Comparison of ENCODE assay signal across 31 mouse cellular contexts in the genomic region with DNA sequence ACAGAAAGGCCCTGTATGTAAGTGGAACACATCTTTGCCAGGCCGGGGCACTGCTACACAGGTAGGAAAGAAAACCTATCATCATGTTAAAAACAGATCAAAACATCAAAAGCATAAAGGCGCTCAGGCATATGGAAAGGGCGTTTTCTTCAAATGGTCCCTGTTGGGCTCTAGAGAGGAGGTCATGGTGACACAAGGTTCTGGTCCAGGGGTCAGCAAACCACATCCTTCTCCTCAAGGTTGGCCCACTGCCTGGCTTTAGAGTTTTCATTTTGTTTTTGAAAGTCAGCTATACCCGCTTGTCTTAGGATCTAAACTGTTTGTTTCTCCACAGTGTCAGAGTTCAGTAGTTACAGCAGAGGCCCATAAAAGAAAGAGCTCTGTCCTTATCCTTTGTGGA. TPM values are rescaled to one million over a fixed set of nuclear protein-coding genes. Genes with fewer than 3 reads are reported as not detected.
A peak's percentile ranks its signal among the peaks of the same experiment; 100 is the strongest.
DNase-seq lines count a peak whose midpoint lies in the region; ATAC-seq lines count a peak whose summit lies in the region.
"Had no signal": no experiment of that assay in that cellular context is flagged by ENCODE, and none has a peak within 500 bp of the region (broad histone marks: within the 10 kb centered on the region; RNA-seq: fewer than 3 reads in every experiment).

No protein-coding gene starts in this region.

- no peaks in the 10 kb centered on the region for H3K9me3 ChIP-seq in heart, embryonic 13.5 days
- H3K9me3 ChIP-seq: embryonic facial prominence, embryonic 10.5 days; embryonic facial prominence, embryonic 15.5 days; heart, embryonic 10.5 days; liver, embryonic 12.5 days; midbrain, embryonic 12.5 days had no signal

- H3K4me3 ChIP-seq in heart, embryonic 13.5 days = no peak overlapping the region
- H3K4me3 ChIP-seq: embryonic facial prominence, embryonic 10.5 days; embryonic facial prominence, embryonic 15.5 days; heart, embryonic 10.5 days; liver, embryonic 12.5 days; midbrain, embryonic 12.5 days had no signal

- 79% methylated on average over 4 of the region's 4 CpGs for WGBS in heart, embryonic 13.5 days

- H3K9ac ChIP-seq in heart, embryonic 13.5 days = no peak overlapping the region
- H3K9ac ChIP-seq: embryonic facial prominence, embryonic 15.5 days; hindbrain, embryonic 14.5 days; liver, embryonic 12.5 days; liver, postnatal 0 days; midbrain, embryonic 12.5 days had no signal

- no peak for ATAC-seq in heart, embryonic 13.5 days (ENCODE audit: extremely low read depth, insufficient number of reproducible peaks, low FRiP score, low TSS enrichment)
- ATAC-seq: activated CD4-positive, CD25-positive, alpha-beta regulatory T cell, adult 4 months; CD4-positive, CD25-positive, alpha-beta regulatory T cell, adult 4 months; forebrain, embryonic 14.5 days; liver, embryonic 12.5 days; liver, postnatal 0 days had no signal

- H3K4me2 ChIP-seq in heart, embryonic 13.5 days = no peak overlapping the region
- H3K4me2 ChIP-seq: embryonic facial prominence, embryonic 15.5 days; hindbrain, embryonic 14.5 days; liver, embryonic 12.5 days; midbrain, embryonic 12.5 days had no signal

- peak overlapping the region; percentile 17; the same call in 1 of the 2 replicates for H3K27ac ChIP-seq in heart, embryonic 13.5 days (replicated peaks)
- H3K27ac ChIP-seq: embryonic facial prominence, embryonic 10.5 days; embryonic facial prominence, embryonic 15.5 days; heart, embryonic 10.5 days; hindbrain, embryonic 14.5 days; liver, embryonic 12.5 days; midbrain, embryonic 12.5 days had no signal

- H3K36me3 ChIP-seq in heart, embryonic 13.5 days = peaks cover 35% of the 10 kb centered on the region
- H3K36me3 ChIP-seq in splenic B cell, adult 2 months (ENCODE audit: control insufficient read depth, insufficient read depth, low read length, poor library complexity, severe bottlenecking) = no peaks in the 10 kb centered on the region
- H3K36me3 ChIP-seq: embryonic facial prominence, embryonic 15.5 days; liver, embryonic 12.5 days had no signal

- H3K27me3 ChIP-seq in heart, embryonic 13.5 days (replicated peaks) = no peaks in the 10 kb centered on the region
- H3K27me3 ChIP-seq in splenic B cell, adult 2 months (ENCODE audit: control insufficient read depth, insufficient read depth, low read length, poor library complexity, severe bottlenecking) = no peaks in the 10 kb centered on the region
- H3K27me3 ChIP-seq: embryonic facial prominence, embryonic 15.5 days; liver, embryonic 12.5 days; midbrain, embryonic 12.5 days had no signal

- no peak for DNase-seq in heart, postnatal 10 days
- peak; percentile 58 for DNase-seq in kidney, postnatal 14 days
- DNase-seq in kidney, adult 11 months = no peak
- peak; percentile 55 to 58 for DNase-seq in spleen, postnatal 36 days (ENCODE audit: low spot score in 2 of 2)
- DNase-seq in spleen, postnatal 4 days (ENCODE audit: low spot score in 2 of 2) = no peak
- DNase-seq in splenic B cell, adult 2 months (ENCODE audit: low read depth, low spot score) = peak; percentile 71
- no peak for DNase-seq in ovary, adult 18-20 months (ENCODE audit: low spot score)
- DNase-seq: adrenal gland, adult 8-10 months; cerebellum, adult 8-10 months; cerebellum, postnatal 25 days; gastrocnemius, postnatal 14 days; layer of hippocampus, postnatal 36 days; left cerebral cortex, postnatal 4 days; liver, postnatal 0 days; lung, postnatal 36 days; right cerebral cortex, adult 18-20 months; thymus, adult 2 months; thymus, postnatal 36 days had no signal

- intact Hi-C loops in heart, postnatal 10 days (cut with DNase I) = no loop called here

- peaks cover 24% of the 10 kb centered on the region for H3K4me1 ChIP-seq in heart, embryonic 13.5 days
- H3K4me1 ChIP-seq: liver, embryonic 12.5 days had no signal

RNA-seq across cellular contexts. Expression of a gene that starts 27.2 kb away (rescaled TPM):
- 108 and 118 TPM in 2 replicates for polyA plus RNA-seq in heart, embryonic 13.5 days (2015; fragmentation: Nextera tagmentation; extraction: Ambion mirVana)
- total RNA-seq in heart, postnatal 10 days (2021) = 10 to 100 TPM; 30.2 to 34.0 TPM
- total RNA-seq: granulocyte monocyte progenitor cell, adult 5-6 weeks; hematopoietic stem cell, adult 5-6 weeks had no signal

RNA-seq across cellular contexts. Expression of a gene that starts 30.7 kb away (rescaled TPM):
- polyA plus RNA-seq in heart, embryonic 13.5 days (2015; fragmentation: Nextera tagmentation; extraction: Ambion mirVana) = 23.7 TPM in 2 replicates
- 10 to 100 TPM; 19.8 to 20.7 TPM for total RNA-seq in heart, postnatal 10 days (2021)
- total RNA-seq: megakaryocyte, adult 5-6 weeks had no signal

Comparison
In these comparisons a context has a peak if more than half of its experiments do, and no peak if none do; other contexts are left out.
1. DNase-seq: peak in kidney, postnatal 14 days (single experiment), spleen, postnatal 36 days (2 of 2) and splenic B cell, adult 2 months (single experiment); none in heart, postnatal 10 days (0 of 2), kidney, adult 11 months (single experiment), spleen, postnatal 4 days (0 of 2) and ovary, adult 18-20 months (single experiment).